ENCODE assay signal across 8 mouse cellular contexts in the genomic region with DNA sequence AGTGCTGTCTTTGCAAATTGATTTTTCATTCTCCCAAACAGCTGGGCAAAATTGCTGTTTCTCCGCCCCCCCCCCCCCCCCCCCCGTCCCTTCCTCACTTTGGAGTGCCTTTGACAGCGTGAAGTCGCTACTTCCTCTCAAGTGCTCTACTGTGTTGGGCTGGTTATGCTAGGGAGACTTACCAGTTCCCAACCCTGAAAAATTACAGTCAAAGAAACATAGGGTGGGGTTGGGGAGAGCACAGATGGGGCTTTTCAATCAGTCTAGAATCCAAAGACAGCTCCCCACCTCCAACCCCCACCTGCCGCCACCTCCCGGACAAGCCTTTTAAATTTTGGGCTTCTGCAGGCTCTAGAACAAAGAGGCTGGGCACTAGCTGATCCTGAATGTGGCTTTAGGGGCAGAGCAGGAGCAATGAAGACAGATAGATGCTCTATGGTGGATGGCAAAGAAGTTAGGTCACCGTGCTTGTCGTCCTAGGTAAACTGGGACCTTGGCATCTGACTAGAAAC. TPM values are rescaled to one million over a fixed set of nuclear protein-coding genes. Genes with fewer than 3 reads are reported as not detected.
DNase-seq lines count a peak whose midpoint lies in the region; ATAC-seq and TF ChIP-seq lines count a peak whose summit lies in the region.

No protein-coding gene starts in this region.

- peak overlapping the region; percentile 99 for H3K4me2 ChIP-seq in kidney, embryonic 16.5 days (replicated peaks; ENCODE audit: low read depth, low read length)
- H3K4me2 ChIP-seq in limb, embryonic 14.5 days (replicated peaks; ENCODE audit: low read depth, low read length, severe bottlenecking): peak overlapping the region; percentile 99
- H3K4me2 ChIP-seq in neural tube, embryonic 15.5 days: peak overlapping the region; percentile 83

- peak overlapping the region; percentile 38; the same call in 1 of the 2 replicates for H3K27ac ChIP-seq in kidney, embryonic 16.5 days (ENCODE audit: low read length)
- peak overlapping the region; percentile 86 for H3K27ac ChIP-seq in forebrain, embryonic 10.5 days
- H3K27ac ChIP-seq in limb, embryonic 14.5 days (replicated peaks; ENCODE audit: low read depth, low read length): no peak overlapping the region; the same call in 1 of the 2 replicates
- H3K27ac ChIP-seq in neural tube, embryonic 15.5 days (replicated peaks): peak overlapping the region; percentile 93

- no peak for DNase-seq in kidney, adult 18-20 months
- peak; percentile 3 for DNase-seq in T-cell, adult 2 months (ENCODE audit: low spot score)
- peak; percentile 33 for DNase-seq in forebrain, embryonic 10.5 days (ENCODE audit: extremely low spot score, low spot score)
- DNase-seq in limb, embryonic 14.5 days (ENCODE audit: low spot score): no peak
- DNase-seq in adrenal gland, adult 18-20 months (ENCODE audit: low spot score in 2 of 2): no peak
- no peak for DNase-seq in urinary bladder, postnatal 4 days (ENCODE audit: low spot score in 2 of 2)

- peaks cover 34% of the 10 kb centered on the region for H3K4me1 ChIP-seq in kidney, embryonic 16.5 days (ENCODE audit: insufficient read depth, low read length)
- H3K4me1 ChIP-seq in forebrain, embryonic 10.5 days: peaks cover 56% of the 10 kb centered on the region
- peaks cover 11% of the 10 kb centered on the region for H3K4me1 ChIP-seq in limb, embryonic 14.5 days (ENCODE audit: control insufficient read depth, insufficient read depth, low read length)
- H3K4me1 ChIP-seq in neural tube, embryonic 15.5 days: peaks cover 46% of the 10 kb centered on the region

- no peaks in the 10 kb centered on the region for H3K9me3 ChIP-seq in kidney, embryonic 16.5 days (ENCODE audit: low read length)
- no peaks in the 10 kb centered on the region for H3K9me3 ChIP-seq in forebrain, embryonic 10.5 days
- no peaks in the 10 kb centered on the region for H3K9me3 ChIP-seq in limb, embryonic 14.5 days (ENCODE audit: control insufficient read depth, low read length)
- no peaks in the 10 kb centered on the region for H3K9me3 ChIP-seq in neural tube, embryonic 15.5 days (replicated peaks)

- H3K4me3 ChIP-seq in kidney, embryonic 16.5 days (ENCODE audit: low read length): peak overlapping the region; percentile 76
- peak overlapping the region; percentile 77 for H3K4me3 ChIP-seq in forebrain, embryonic 10.5 days
- H3K4me3 ChIP-seq in limb, embryonic 14.5 days (replicated peaks; ENCODE audit: low read length): peak overlapping the region; percentile 66
- peak overlapping the region; percentile 83 for H3K4me3 ChIP-seq in neural tube, embryonic 15.5 days (replicated peaks)

- H3K9ac ChIP-seq in kidney, embryonic 16.5 days (replicated peaks; ENCODE audit: low read length): peak overlapping the region; percentile 88
- H3K9ac ChIP-seq in limb, embryonic 14.5 days (ENCODE audit: low read depth, low read length, severe bottlenecking): peak overlapping the region; percentile 71
- H3K9ac ChIP-seq in neural tube, embryonic 15.5 days (replicated peaks): peak overlapping the region; percentile 94

- H3K27me3 ChIP-seq in kidney, embryonic 16.5 days (ENCODE audit: insufficient read depth, low read length): no peaks in the 10 kb centered on the region
- peaks cover 73% of the 10 kb centered on the region for H3K27me3 ChIP-seq in forebrain, embryonic 10.5 days (ENCODE audit: poor library complexity, severe bottlenecking)
- 0 out of 2 replicates have a peak, but pooled peaks cover 10% of the 10 kb centered on the region for H3K27me3 ChIP-seq in limb, embryonic 14.5 days (ENCODE audit: control insufficient read depth, insufficient read depth, low read length)
- H3K27me3 ChIP-seq in neural tube, embryonic 15.5 days (replicated peaks): no peaks in the 10 kb centered on the region

- peak; percentile 52 for ATAC-seq in kidney, embryonic 16.5 days (ENCODE audit: low FRiP score, low TSS enrichment)
- no peak for ATAC-seq in limb, embryonic 14.5 days (ENCODE audit: low FRiP score, low read depth)
- ATAC-seq in neural tube, embryonic 15.5 days (ENCODE audit: low FRiP score): peak; percentile 62

- TF ChIP-seq POLR2A in limb, embryonic 14.5 days (IDR thresholded peaks at IDR 0.05; ENCODE audit: borderline replicate concordance, extremely low read depth, insufficient read depth, insufficient read length): no peak

- H3K36me3 ChIP-seq in kidney, embryonic 16.5 days (ENCODE audit: insufficient read depth, low read length): no peaks in the 10 kb centered on the region
- H3K36me3 ChIP-seq in forebrain, embryonic 10.5 days (replicated peaks): no peaks in the 10 kb centered on the region
- H3K36me3 ChIP-seq in limb, embryonic 14.5 days (ENCODE audit: control insufficient read depth, insufficient read depth, low read length): no peaks in the 10 kb centered on the region
- no peaks in the 10 kb centered on the region for H3K36me3 ChIP-seq in neural tube, embryonic 15.5 days

- WGBS in kidney, embryonic 16.5 days: 4% methylated on average over 8 of the region's 8 CpGs
- 4% methylated on average over 8 of the region's 8 CpGs for WGBS in forebrain, embryonic 10.5 days
- WGBS in limb, embryonic 14.5 days: 3% methylated on average over 7 of the region's 8 CpGs
- WGBS in neural tube, embryonic 15.5 days: under 1% methylated on average over 8 of the region's 8 CpGs

RNA-seq across cellular contexts. Expression of gene Trim2, which starts 46.6 kb away (rescaled TPM):
- polyA plus RNA-seq in kidney, embryonic 16.5 days (2015; fragmentation: Nextera tagmentation; extraction: Ambion mirVana): 25.5 and 28.3 TPM in 2 replicates
- 32.1 and 36.4 TPM in 2 replicates for polyA plus RNA-seq in forebrain, embryonic 10.5 days (2016; fragmentation: Nextera tagmentation; extraction: Ambion mirVana)
- 17.4 and 20.5 TPM in 2 replicates for polyA plus RNA-seq in limb, embryonic 14.5 days (2012; rRNA removed)
- polyA plus RNA-seq in limb, embryonic 14.5 days (2014; fragmentation: Nextera tagmentation; extraction: Ambion mirVana): 28.1 and 30.6 TPM in 2 replicates
- polyA plus RNA-seq in neural tube, embryonic 15.5 days (2015; fragmentation: Nextera tagmentation; extraction: Ambion mirVana): 108 and 137 TPM in 2 replicates
- 10 to 100 TPM; 29.2 to 88.9 TPM for total RNA-seq in adrenal gland, adult 18-20 months (2021)

Comparison
In these comparisons a context has a peak if more than half of its experiments do, and no peak if none do; other contexts are left out.
1. DNase-seq: peak in T-cell, adult 2 months (single experiment) and forebrain, embryonic 10.5 days (single experiment); none in kidney, adult 18-20 months (single experiment), limb, embryonic 14.5 days (single experiment), adrenal gland, adult 18-20 months (0 of 2) and urinary bladder, postnatal 4 days (0 of 2).
2. Peak in every context shown above with its lines, with median percentiles within 50 percentile points of each other: H3K4me2 ChIP-seq, H3K4me3 ChIP-seq and H3K9ac ChIP-seq.